Mouse (Mus musculus) G1E (cell line): ENCODE data around the gene Tom1. TPM values are rescaled to one million over a fixed set of nuclear protein-coding genes. Genes with fewer than 3 reads are reported as not detected.

Experiments
- ATAC-seq: 2 replicates; pipeline ENCODE4 v1.8.0; 2016; ENCODE audit warnings: mild to moderate bottlenecking; ENCODE audit not compliant: insufficient number of reproducible peaks, poor library complexity, low FRiP score, severe bottlenecking; ENCODE audit errors: extremely low read depth
- DNase-seq: peaks from one replicate; pipeline ENCODE4 v3.0.0; 2012; ENCODE audit warnings: low spot score
- H3K27me3 ChIP-seq: 2 replicates; pipeline ENCODE4 v1.6.1; 2012; ENCODE audit warnings: mild to moderate bottlenecking, low read length, inconsistent platforms; ENCODE audit not compliant: insufficient read depth
- H3K36me3 ChIP-seq: replicated peaks from 2 replicates; pipeline ENCODE3; 2012; ENCODE audit warnings: mild to moderate bottlenecking, inconsistent platforms
- H3K4me1 ChIP-seq: 2 replicates; pipeline ENCODE4 v1.6.1; 2012; ENCODE audit warnings: low read depth, low read length, inconsistent platforms, mixed read lengths; ENCODE audit not compliant: insufficient read depth
- H3K4me3 ChIP-seq: 2 replicates; pipeline ENCODE4 v1.5.1; 2012; ENCODE audit warnings: low read depth, mild to moderate bottlenecking, inconsistent platforms, low read length, moderate library complexity, mixed read lengths
- H3K9me3 ChIP-seq: replicated peaks from 2 replicates; pipeline ENCODE4 v1.6.1; 2012; ENCODE audit warnings: inconsistent platforms
- CTCF ChIP-seq: IDR thresholded peaks from 2 replicates; pipeline ENCODE4 v1.5.1; 2012; ENCODE audit warnings: low read depth, low read length, inconsistent platforms, mixed read lengths
- GATA1 ChIP-seq: IDR thresholded peaks from 2 replicates; pipeline ENCODE4 v1.6.1; 2012; ENCODE audit warnings: borderline replicate concordance, low read length, inconsistent platforms, mixed read lengths
- GATA2 ChIP-seq: IDR thresholded peaks from 2 replicates; pipeline ENCODE4 v1.6.1; 2012; ENCODE audit warnings: low read depth, low read length, inconsistent platforms, borderline replicate concordance
- POLR2AphosphoS5 ChIP-seq: IDR thresholded peaks from 2 replicates; pipeline ENCODE4 v1.6.1; 2012; ENCODE audit warnings: low read depth, low read length, inconsistent platforms; ENCODE audit not compliant: insufficient replicate concordance
- TAL1 ChIP-seq: conservative IDR thresholded peaks from 2 replicates; pipeline ENCODE4 v1.6.1; 2012; ENCODE audit warnings: low read depth, low read length, inconsistent platforms, mixed read lengths
- polyA plus RNA-seq: library from polyadenylated mRNA; stranded (reverse); fragments of >175 nt; gene quantifications from 2 replicates; pipeline ENCODE4 v1.2.3, GENCODE M21; 2012
- total RNA-seq, 2 experiments: library from RNA; stranded (forward) in 1 of 2; stranded (reverse) in 1 of 2; fragments of 200-1000 nt in 1 of 2; fragments of >200 nt in 1 of 2; fragmentation: Nextera tagmentation in 1 of 2; gene quantifications; 2 replicates each; pipeline ENCODE4 v1.2.3; 2014 to 2017

Gene Tom1
- total and polyA plus RNA-seq, 3 experiments, result 17.4 to 42.6 (median 29.4) TPM

GRCm38 (mm10) chr8:75109236-75109967 is 75.9 kb downstream of the Tom1 start, which contains the start of gene Mcm5:
Mcm5 (plus strand) TSS chr8:75109569.
- TF ChIP-seq CTCF, result no peak
- peaks cover 51% of the 10 kb centered on the region for H3K36me3 ChIP-seq
- H3K4me1 ChIP-seq, result peaks cover 44% of the 10 kb centered on the region

GRCm38 (mm10) chr8:75110093-75110492 is 76.6 kb downstream of the Tom1 start:
- DNase-seq, result no peak
- Histone ChIP-seq H3K4me3 (peak overlapping the region; percentile 90), H3K36me3 (peaks cover 58% of the 10 kb centered on the region), H3K27me3 (no peaks in the 10 kb centered on the region), H3K9me3 (no peaks in the 10 kb centered on the region), H3K4me1 (peaks cover 47% of the 10 kb centered on the region)
- ATAC-seq, result no peak
- TF ChIP-seq TAL1, result no peak
- no peak for TF ChIP-seq POLR2AphosphoS5
- no peak for TF ChIP-seq GATA2
- no peak for TF ChIP-seq GATA1
- no peak for TF ChIP-seq CTCF

More at GRCm38 (mm10) chr8:75109236-75109967, 75.9 kb downstream of the Tom1 start, which contains the start of gene Mcm5:
- DNase-seq (peak; percentile 91), ATAC-seq (peak; percentile 95)
- H3K9me3 ChIP-seq, result no peaks in the 10 kb centered on the region
- H3K27me3 ChIP-seq, result no peaks in the 10 kb centered on the region
- H3K4me3 ChIP-seq, result peak within 1 kb of the TSS; percentile 90

- DNase-seq, result no peak
- TF ChIP-seq POLR2AphosphoS5, result no peak
- TF ChIP-seq TAL1, result no peak
- TF ChIP-seq CTCF, result no peak
- no peak for TF ChIP-seq GATA1
- no peak for TF ChIP-seq GATA2
- no peak for ATAC-seq
- Histone ChIP-seq H3K27me3 (no peaks in the 10 kb centered on the region), H3K9me3 (no peaks in the 10 kb centered on the region), H3K4me3 (no peak overlapping the region), H3K36me3 (peaks cover 96% of the 10 kb centered on the region), H3K4me1 (peaks cover 75% of the 10 kb centered on the region)
Observed at GRCm38 (mm10) chr8:75118505-75118904, 85.0 kb downstream of the Tom1 start.

GRCm38 (mm10) chr8:75119287-75119686 is 85.8 kb downstream of the Tom1 start:
- H3K27me3 ChIP-seq, result no peaks in the 10 kb centered on the region
- no peak overlapping the region for H3K4me3 ChIP-seq
- peaks cover 72% of the 10 kb centered on the region for H3K4me1 ChIP-seq
- ATAC-seq (no peak), DNase-seq (no peak)
- peaks cover 96% of the 10 kb centered on the region for H3K36me3 ChIP-seq
- no peak for TF ChIP-seq GATA1
- no peak for TF ChIP-seq POLR2AphosphoS5
- TF ChIP-seq CTCF, result no peak
- TF ChIP-seq TAL1, result no peak
- TF ChIP-seq GATA2, result no peak
- no peaks in the 10 kb centered on the region for H3K9me3 ChIP-seq

Other genes with a start within 250 kb of the Tom1 start
- gene Isx, start 160.5 kb upstream of the Tom1 start, total RNA-seq (2014; fragmentation: Nextera tagmentation), result not detected in 2 replicates
- gene Isx, start 160.5 kb upstream of the Tom1 start, total RNA-seq (2017), result 0.27 TPM in 1 of 2 replicates, not detected in the other
- gene Isx, start 160.5 kb upstream of the Tom1 start, polyA plus RNA-seq, result not detected in 2 replicates
- 52.1 and 67.0 TPM in 2 replicates for gene Hmgxb4, start 40.3 kb upstream of the Tom1 start, total RNA-seq (2014; fragmentation: Nextera tagmentation)
- gene Hmgxb4, start 40.3 kb upstream of the Tom1 start, total RNA-seq (2017), result 38.3 and 43.5 TPM in 2 replicates
- 14.8 and 16.1 TPM in 2 replicates for gene Hmgxb4, start 40.3 kb upstream of the Tom1 start, polyA plus RNA-seq
- 8.8 and 13.0 TPM in 2 replicates for gene Hmox1, start 59.9 kb downstream of the Tom1 start, total RNA-seq (2014; fragmentation: Nextera tagmentation)
- 37.9 and 42.0 TPM in 2 replicates for gene Hmox1, start 59.9 kb downstream of the Tom1 start, total RNA-seq (2017)
- 11.2 and 14.0 TPM in 2 replicates for gene Hmox1, start 59.9 kb downstream of the Tom1 start, polyA plus RNA-seq
- 89.6 and 93.3 TPM in 2 replicates for gene Mcm5, start 75.9 kb downstream of the Tom1 start, total RNA-seq (2014; fragmentation: Nextera tagmentation)
- gene Mcm5, start 75.9 kb downstream of the Tom1 start, total RNA-seq (2017), result 302 and 305 TPM in 2 replicates
- 116 and 123 TPM in 2 replicates for gene Mcm5, start 75.9 kb downstream of the Tom1 start, polyA plus RNA-seq
- gene Rasd2, start 180.2 kb downstream of the Tom1 start, total RNA-seq (2014; fragmentation: Nextera tagmentation), result not detected in 2 replicates
- 0.11 TPM in 1 of 2 replicates, not detected in the other for gene Rasd2, start 180.2 kb downstream of the Tom1 start, total RNA-seq (2017)
- gene Rasd2, start 180.2 kb downstream of the Tom1 start, polyA plus RNA-seq, result not detected in 2 replicates